Mouse (Mus musculus) monocyte, adult 5-6 weeks (primary cell): ENCODE measurements at regions not wholly inside any gene's neighbourhood (a gene's known extent, or its start where the extent isn't known, plus 50 kb on each side); places are given as distances from the start of the nearest gene placed in this dataset.
"Not testable (repeated sequence)": the region's sequence is repeated elsewhere in the genome, so short reads cannot be mapped to it uniquely, and the experiment has no call there.

Experiments used
- ATAC-seq: fragments of 153-309, 156-312 bp; replicated peaks from 2 replicates; pipeline ENCODE4 v1.8.0; 2017; ENCODE audit warnings: mild to moderate bottlenecking; ENCODE audit not compliant: low TSS enrichment, insufficient number of reproducible peaks, severe bottlenecking, poor library complexity, low FRiP score

GRCm38 (mm10) chr17:3006662-3007061, 108.1 kb upstream of the Scaf8 start:
- 0 out of 2 replicates have a peak, but pooled peaks have one; percentile 13 for ATAC-seq

- ATAC-seq: 0 out of 2 replicates have a peak, but pooled peaks have one; percentile 37
These were observed 107.5 kb upstream of the Scaf8 start for GRCm38 (mm10) chr17:3007234-3007633.

GRCm38 (mm10) chr17:3009939-3010338, 104.8 kb upstream of the Scaf8 start:
- 0 out of 2 replicates have a peak, but pooled peaks have one; percentile 3 for ATAC-seq

DNA sequence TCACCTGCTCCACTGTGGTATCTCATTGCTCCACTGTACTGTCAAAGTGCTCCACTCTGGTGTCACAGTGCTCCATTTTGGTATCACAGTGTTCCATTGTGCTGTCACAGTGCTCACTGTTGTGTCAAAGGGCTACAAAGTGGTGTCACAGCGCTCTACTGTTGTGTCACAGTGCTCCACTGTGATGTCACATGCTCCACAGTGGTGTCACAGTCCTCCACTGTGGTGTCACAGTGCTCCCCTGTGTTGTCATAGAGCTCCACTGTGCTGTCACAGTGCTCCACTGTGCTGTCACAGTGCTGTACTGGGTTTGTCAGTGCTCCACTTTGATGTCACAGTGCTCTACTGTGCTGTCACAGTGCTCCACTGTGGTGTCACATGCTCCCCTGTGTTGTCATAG, 102.7 kb upstream of the Scaf8 start:
- no peak for ATAC-seq

DNA sequence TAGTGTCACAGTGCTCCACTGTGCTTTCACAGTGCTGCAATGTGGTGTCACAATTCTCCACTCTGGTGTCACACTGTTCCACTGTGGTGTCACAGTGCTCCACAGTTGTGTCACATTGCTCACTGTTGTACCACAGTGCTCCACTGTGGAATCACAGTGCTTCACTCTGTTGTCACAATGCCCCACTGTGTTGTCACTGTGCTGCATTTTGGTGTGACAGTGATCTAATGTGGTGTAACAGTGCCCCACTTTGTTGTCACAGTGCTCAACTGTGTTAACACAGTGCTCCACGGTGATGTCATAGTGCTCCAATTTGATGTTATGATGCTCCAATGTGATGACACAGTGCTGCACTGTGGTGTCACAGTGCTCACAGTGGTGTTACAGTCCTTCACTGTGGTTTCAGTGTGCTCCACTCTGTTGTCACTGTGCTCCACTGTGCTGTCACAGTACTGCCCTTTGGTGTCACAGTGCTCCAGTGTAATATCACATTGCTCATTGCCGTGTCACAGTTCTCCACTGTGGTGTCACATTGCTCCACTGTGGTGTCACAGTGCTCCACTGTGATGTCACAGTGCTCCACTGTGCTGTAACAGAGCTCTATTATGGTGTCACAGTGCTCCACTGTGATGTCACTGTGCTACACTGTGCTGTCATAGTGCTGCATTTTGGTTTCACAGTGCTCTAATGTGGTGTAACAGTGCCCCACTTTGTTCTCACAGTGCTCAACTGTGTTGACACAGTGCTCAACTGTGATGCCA, 95.0 kb upstream of the Scaf8 start:
- peak; percentile 41; the same call in 1 of the 2 replicates for ATAC-seq

GRCm38 (mm10) chr17:3020406-3020805, 94.4 kb upstream of the Scaf8 start:
- peak; percentile 48; the same call in 1 of the 2 replicates for ATAC-seq

- no peak for ATAC-seq
These were observed 92.4 kb upstream of the Scaf8 start for GRCm38 (mm10) chr17:3022245-3022935.

DNA sequence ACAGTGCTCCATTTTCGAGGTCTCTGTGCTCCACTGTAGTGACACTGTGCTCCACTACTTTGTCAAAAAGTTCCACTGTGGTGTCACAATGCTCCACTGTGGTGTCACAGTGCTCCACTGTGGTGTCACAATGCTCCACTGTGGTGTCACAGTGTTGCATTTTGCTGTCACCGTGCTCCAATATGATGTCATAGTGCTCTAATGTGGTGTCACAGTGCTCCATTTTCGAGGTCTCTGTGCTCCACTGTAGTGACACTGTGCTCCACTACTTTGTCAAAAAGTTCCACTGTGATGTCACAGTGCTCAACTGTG, 91.9 kb upstream of the Scaf8 start:
- 0 out of 2 replicates have a peak, but pooled peaks have one; percentile 29 for ATAC-seq

DNA sequence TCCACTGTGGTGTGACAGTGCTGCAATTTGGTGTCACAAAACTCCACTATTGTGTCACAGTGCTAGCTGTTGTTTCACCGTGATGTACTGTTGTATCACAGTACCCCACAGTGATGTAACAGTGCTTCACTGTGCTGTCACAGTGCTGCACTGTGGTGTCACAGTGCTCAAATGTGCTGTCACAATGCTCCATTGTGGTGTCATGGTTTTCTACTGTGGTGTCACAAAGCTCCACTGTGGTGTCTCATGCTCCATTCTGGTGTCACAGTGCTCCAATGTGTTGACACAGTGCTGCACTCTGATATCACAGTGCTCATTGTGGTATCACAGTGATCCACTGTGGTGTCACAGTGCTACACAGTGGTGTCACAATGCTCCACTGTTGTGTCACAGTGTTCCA, 91.3 kb upstream of the Scaf8 start:
- no peak for ATAC-seq

GRCm38 (mm10) chr17:3026859-3027258, 87.9 kb upstream of the Scaf8 start:
- not testable (repeated sequence) for ATAC-seq

GRCm38 (mm10) chr17:3027376-3027775, 87.4 kb upstream of the Scaf8 start:
- ATAC-seq: no peak

GRCm38 (mm10) chr17:3029750-3030149, 85.0 kb upstream of the Scaf8 start:
- peak; percentile 24; the same call in 1 of the 2 replicates for ATAC-seq

DNA sequence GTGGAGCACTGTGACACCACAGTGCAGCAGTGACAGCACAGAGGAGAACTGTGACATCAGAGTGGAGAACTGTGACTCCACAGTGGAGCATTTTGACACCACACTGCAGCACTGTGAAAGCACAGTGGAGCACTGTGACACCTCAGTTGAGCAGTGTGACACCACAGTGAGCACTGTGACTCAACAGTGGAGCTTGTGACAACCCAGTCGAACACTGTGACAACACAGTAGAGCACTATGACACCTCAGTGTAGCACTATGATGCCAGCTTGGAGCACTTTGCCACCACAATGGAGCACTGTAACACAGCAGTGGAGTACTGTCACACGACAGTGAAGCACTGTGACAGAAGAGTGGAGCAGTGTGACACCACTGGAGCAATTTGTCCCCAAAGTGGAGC, 79.7 kb upstream of the Scaf8 start:
- ATAC-seq: no peak

DNA sequence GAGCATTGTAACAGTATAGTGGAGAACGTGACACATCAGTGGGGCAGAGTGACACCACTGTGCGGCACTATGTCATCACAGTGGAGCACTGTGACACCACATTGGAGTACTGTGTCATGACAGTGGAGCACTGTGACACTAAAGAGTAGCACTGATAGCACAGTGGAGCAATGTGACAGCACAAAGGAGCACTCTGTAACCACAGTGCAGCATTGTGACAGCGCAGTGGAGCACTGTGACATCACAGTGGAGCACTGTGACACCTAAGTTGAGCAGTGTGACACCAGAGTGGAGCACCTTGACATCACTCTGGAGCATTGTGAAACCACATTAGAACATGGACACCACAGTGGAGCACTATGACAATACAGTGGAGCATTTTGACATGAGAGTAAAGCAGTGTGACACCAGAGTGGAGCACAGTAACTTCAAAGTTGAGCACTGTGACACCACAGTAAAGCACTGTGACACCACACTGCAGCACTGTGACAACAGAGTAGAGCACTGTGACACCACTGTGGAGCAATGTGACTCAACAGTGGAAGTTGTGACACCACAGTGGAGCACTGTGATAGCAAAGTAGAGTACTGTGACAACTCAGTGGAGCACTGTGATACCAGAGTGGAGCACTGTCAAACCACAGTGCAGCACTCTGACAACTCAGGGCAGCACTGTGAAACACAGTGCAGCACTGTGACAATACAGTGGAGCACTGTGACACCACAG, 77.5 kb upstream of the Scaf8 start:
- 0 out of 2 replicates have a peak, but pooled peaks have one; percentile 13 for ATAC-seq

GRCm38 (mm10) chr17:3038067-3038466, 76.7 kb upstream of the Scaf8 start:
- ATAC-seq: peak; percentile 48

DNA sequence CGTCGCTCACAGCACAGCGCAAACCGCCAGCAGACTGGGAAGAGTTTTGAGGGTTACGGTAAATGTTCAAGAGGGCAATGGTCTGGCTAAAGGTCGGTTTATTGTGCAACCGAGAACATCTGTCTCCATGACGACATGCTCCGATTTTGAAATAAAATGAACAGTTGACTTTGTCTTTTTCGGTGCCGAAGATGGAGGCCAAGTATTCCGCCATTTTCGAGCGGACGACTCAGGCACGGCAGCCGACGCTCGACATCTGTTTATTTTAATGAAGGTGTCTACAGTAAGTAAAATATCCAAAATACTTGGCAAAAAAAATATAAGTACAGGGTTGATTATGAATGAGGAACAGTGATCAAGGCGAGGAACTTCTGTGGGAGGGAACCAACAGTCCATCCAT, 70.3 kb upstream of the Scaf8 start:
- ATAC-seq: 0 out of 2 replicates have a peak, but pooled peaks have one; percentile 50

DNA sequence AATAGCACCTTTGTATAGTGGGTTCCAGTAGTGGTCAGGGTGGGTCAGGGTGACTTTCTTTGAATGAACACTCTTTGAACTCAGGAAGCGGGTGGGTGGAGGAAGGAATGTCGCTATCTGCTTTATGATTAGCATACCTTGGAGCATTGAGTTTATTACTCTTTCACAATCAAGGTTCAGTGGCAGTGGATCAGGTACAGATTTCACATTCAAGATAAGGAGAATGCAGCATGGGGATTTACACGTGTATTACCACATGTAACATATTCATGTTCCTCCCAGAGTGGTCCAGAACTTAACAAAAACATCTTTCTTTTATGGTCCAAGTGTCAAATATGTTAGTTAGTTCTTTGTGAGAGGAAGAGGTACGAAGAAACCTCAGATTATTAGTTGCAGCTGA, 60.9 kb upstream of the Scaf8 start:
- ATAC-seq: not testable (repeated sequence)

GRCm38 (mm10) chr17:3054848-3055247, 59.9 kb upstream of the Scaf8 start:
- not testable (repeated sequence) for ATAC-seq

GRCm38 (mm10) chr17:3055376-3055775, 59.4 kb upstream of the Scaf8 start:
- not testable (repeated sequence) for ATAC-seq
